Mouse (Mus musculus) adrenal gland, postnatal 4 days (tissue): ENCODE results near the gene Cldn15. TPM values are rescaled to one million over a fixed set of nuclear protein-coding genes. Genes with fewer than 3 reads are reported as not detected.
"Not testable (repeated sequence)": the region's sequence is repeated elsewhere in the genome, so short reads cannot be mapped to it uniquely, and the experiment has no call there.

Experiments
- DNase-seq, 2 experiments: peaks; one replicate each; pipeline ENCODE4 v3.0.0; 2021 to 2022; ENCODE audit warnings: low spot score in 2 of 2, mixed read lengths in 2 of 2
- long read RNA-seq, 2 experiments: library from polyadenylated mRNA; stranded (forward); transcript quantifications; one replicate each; pipeline ENCODE4 v2.0.0; 2021
- total RNA-seq, 2 experiments: library from RNA; stranded (reverse); gene quantifications; 2 replicates each; pipeline ENCODE4 v1.2.3; 2021

The Cldn15 gene
- total RNA-seq = 10 to 100 TPM; 11.1 to 13.4 TPM
- long read RNA-seq, experiment 1, transcript Cldn15-201 (5 exons, 1,850 nt) = major isoform, 7 of 7 reads
- long read RNA-seq, experiment 1, partial matches to known transcripts = 0 of 7 reads
- long read RNA-seq, experiment 1, other reads (novel, unspliced or antisense) = 0 of 7 reads
- long read RNA-seq, experiment 2, transcript Cldn15-201 (5 exons, 1,850 nt) = major isoform, 18 of 21 reads
- long read RNA-seq, experiment 2, partial matches to known transcripts = 1 of 21 reads
- long read RNA-seq, experiment 2, other reads (novel, unspliced or antisense) = 2 of 21 reads

GRCm38 (mm10) chr5:136966331-136966730, at the start of gene Cldn15:
TSS of gene Cldn15 (plus strand) at chr5:136966616.
- no peak for DNase-seq

GRCm38 (mm10) chr5:136917613-136918242, 48.7 kb upstream of the Cldn15 start:
- DNase-seq = no peak

- peak; percentile 16 to 51 for DNase-seq
These were observed 47.6 kb upstream of the Cldn15 start for GRCm38 (mm10) chr5:136918655-136919472.

DNA sequence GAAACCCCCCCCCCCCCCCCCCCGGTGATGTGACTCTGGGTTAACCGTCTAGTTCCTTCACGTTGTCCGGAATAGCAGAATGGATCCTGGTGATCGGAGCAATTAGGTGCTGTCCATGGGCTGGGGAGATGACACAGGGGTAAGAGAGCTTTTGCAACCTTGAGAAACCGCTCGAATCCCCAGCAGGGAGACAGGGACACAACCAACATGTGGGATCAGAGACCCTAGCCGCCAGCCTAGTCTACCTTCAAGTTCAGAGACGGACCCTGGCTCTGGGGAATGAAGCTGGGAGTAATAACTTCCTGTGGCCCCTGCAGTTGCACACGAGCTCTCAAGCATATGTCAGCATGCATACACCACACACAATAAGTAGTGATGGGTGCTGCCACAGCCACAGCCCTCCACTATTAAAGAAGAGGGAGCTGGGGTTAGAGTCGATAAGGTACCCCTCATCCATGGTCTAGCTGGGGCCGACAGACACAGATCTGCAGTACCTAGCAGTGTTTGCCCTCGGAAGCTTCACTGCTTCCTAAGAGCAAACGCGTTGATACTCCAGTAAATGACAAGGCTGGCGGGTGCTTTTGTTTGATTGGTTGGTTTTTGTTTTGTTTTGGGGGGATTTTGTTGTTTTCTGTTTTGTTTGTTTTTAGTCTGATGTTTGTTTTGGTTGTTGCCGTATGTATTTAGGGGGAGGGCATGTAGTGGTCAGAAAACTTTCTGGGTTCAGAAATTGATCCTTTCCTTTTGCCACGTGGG, 46.7 kb upstream of the Cldn15 start:
- no peak for DNase-seq

- no peak for DNase-seq
These were observed 43.6 kb upstream of the Cldn15 start for GRCm38 (mm10) chr5:136922830-136923229.

DNA sequence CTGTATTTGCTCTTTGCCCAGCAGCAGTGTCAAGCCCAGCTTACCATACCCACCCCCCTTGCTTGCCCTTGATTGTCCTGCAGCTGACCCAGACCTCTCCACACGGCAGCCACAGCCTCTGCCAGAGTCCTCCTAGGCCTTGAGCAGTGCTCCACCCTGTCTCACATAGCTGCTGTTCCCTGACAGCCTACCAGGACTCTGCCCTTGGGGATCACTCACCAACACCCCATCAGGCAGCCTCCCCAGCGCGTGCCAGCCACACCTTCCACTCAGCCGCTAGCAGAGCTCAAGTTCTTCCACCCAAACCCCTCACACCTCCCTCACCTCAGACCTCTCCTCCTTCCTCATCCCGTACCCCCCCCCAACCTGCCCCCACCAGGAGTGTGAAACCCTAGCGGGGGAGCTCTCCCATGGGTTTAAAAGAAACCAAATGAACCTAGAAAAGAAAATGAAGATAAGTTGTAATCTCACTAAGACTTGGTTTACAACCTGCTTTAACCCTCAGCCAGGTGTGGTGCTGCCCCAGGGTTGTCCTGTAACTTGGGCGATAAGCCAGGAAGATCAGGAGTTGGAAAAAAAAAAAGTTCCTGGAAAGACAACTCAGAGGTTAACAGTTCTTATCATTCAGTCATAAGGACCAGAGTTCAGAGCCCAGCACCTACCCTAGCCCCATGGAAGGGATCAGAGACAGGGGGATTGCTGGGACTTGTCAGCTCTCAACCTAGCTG, 42.5 kb upstream of the Cldn15 start:
- DNase-seq = no peak

DNA sequence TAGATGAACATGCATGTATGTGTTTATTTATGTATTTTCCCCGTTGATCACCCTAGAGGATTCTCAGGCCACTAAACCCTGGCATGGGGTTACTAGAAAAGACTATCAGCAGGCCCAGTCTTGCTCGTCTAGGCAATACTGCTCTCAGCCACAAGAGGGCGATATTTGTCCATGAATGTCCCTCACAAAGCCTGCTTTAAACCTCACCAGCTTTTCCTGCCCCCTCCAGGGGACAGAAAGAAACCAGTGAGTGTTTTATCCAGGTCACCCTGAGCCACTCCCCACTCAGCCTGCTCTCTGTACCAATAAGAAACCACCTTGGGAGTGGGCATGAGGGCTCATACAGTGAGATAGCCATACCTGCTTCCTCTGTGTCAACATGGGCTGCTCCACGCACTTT, 37.3 kb upstream of the Cldn15 start:
- DNase-seq = peak; percentile 52 to 62

GRCm38 (mm10) chr5:136931896-136932295, 34.5 kb upstream of the Cldn15 start:
- no peak for DNase-seq

DNA sequence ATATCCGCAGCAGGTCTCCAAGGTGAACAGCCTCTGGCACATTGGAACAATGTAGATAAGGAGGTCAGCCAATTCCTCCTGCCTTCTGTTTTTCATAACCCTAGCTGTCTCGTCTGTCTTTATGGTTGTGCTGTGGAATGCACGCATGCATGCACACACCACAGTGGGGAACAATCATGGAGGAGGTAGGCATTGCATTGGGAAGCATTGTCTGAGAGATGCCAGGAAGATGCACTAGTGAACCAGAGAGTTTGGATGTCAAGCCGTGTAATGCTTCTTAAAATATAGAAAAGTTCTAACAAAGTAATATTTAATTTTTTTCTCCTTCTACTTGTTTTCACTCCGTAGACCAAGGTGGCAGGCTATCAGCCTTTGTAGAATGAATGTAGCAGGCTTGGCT, 33.5 kb upstream of the Cldn15 start:
- no peak for DNase-seq

DNA sequence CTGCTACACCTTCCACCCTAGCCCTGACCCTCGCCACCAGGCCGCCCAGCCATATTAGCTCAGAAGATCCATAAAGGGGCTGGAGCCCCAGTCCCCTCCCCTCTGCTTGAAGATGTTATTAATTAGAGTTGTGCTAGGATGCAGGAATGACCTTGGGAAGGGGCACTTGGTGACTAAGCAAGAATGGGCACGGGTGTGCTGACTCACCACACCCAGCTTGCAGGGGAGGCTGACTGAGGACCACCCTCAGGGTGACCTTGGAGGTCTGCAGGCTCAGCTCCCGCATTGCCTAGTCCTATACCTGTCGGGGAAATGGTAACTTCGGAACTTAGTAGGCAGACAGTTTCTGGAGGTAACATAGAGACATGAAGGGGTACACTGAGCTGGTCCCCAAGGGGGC, 32.5 kb upstream of the Cldn15 start:
- no peak for DNase-seq

DNA sequence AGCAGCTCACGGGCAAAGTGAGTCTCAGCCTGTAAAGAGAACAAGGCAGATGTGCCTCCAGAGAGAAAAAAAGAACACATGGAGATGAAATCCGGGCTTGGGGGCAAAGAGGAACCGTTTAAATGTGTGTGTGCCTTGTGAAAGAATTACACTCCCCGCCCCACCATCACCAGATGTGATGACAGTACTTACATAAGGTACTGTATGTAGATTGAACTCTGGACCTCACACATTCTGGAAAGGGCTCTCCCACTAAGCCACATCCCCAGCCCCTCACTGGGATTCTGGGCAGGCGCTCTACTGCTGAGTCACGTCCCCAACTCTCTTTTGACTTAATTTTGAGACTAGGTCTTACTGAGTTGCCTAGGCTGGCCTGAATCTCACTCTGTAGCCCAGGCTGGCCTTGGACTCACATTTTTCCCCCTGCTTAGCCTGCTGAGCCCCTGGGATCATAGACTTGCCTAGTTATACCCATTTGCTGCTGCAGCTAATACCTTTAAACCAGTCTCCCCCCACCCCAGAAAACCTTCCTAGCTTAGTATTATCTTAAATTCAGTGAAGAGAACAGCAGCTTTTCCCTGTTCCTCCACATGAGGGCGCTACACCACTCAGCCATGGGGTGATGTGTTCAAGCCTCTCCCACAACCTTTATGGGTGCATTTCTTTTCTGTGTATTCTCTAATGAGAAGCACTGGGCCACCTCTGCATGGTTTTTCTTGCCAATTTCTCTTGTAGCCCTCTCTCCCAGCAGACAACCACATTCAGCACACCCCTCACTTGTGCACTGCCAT, 30.3 kb upstream of the Cldn15 start:
- no peak for DNase-seq

DNA sequence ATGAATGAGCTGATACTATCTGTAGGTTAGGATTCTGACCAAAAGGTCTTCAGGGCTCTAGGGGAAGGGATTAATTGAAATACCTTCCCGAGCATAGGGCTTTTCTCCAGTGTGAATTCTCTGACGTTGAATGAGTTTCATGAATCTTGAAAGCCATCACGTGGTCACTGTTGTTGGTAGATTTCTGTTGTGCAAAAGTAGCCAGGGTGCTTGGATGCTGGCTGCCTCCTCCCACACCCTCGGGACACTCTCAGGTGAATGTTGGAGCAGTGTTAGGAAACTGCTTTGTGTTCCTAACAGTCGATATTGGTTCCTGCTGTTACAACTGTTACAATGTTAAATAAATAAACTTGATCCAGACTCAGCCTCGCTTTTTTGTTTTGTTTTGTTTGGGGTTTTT, 29.7 kb upstream of the Cldn15 start:
- no peak for DNase-seq

- DNase-seq = no peak
These were observed 28.8 kb upstream of the Cldn15 start for GRCm38 (mm10) chr5:136937621-136938020.

DNA sequence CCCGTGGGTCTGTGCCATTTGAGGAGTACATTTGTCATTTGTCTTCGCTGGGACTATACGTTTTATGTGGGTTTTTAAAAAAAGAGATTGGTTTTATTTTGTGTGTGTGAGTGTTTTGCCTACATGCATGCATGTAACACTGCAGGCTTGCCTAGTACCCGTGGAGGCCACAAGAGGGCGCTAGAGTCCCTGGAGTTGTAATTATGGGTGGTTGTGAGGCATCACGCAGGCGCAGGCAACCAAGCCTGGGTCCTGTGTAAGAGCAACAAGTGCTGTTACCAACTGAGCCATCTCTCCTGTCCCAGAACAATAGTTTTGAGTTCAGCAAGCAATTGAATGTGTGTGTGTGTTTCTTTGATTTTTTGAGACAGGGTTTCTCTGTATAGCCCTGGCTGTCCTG, 27.1 kb upstream of the Cldn15 start:
- no peak for DNase-seq

GRCm38 (mm10) chr5:136940029-136940428, 26.4 kb upstream of the Cldn15 start:
- not testable (repeated sequence) for DNase-seq

- DNase-seq = no peak
These were observed 25.4 kb upstream of the Cldn15 start for GRCm38 (mm10) chr5:136940845-136941560.

DNA sequence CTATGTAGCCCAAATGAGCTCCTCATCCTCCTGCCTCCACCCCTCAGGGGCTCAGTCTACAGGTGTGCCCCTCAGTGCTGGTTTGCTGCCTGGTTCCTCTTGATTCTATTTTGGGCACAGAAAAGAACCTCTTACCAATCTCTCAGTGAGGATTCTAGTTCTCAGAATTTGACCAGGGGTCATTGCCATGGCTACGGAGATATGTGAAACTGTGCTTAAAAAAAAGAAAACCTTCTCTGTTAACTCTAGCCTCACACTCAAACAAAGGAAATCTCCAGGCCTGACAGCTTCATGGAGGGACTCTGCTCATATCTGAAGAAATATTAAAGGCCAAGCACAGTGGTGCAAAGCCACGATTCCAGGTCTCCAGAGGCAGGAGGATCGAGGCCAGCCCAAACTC, 23.6 kb upstream of the Cldn15 start:
- no peak for DNase-seq

GRCm38 (mm10) chr5:136943382-136943781, 23.0 kb upstream of the Cldn15 start:
- no peak for DNase-seq

DNA sequence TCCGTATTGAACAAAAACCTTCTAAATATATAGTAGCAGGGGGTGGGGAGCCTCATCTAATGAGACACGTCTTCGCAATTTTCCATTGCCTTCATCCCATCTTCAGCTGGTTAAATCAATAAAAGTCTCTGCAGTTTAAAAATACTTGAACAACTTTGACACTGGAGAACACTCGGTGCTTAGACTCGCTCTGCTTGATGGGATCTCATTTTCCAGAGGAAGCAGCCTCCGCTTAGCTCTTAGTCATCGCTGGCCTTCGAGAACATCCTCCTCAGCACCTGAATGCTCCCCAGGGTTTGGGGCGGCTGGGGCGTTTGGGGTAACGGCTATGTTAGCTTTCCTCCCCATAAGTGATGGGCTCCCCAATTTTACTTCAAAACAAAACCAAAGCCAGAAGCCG, 21.3 kb upstream of the Cldn15 start:
- no peak for DNase-seq
